Mouse (Mus musculus) forebrain, embryonic 16.5 days (tissue): ENCODE data around the gene Lekr1. TPM values are rescaled to one million over a fixed set of nuclear protein-coding genes. Genes with fewer than 3 reads are reported as not detected.
A peak's percentile ranks its signal among the peaks of the same experiment; 100 is the strongest.

ENCODE experiments used
- ATAC-seq: fragments of 200-750 bp; cut with Nextera tagmentation; 2 replicates; pipeline ENCODE4 v1.8.0; 2017; ENCODE audit warnings: mild to moderate bottlenecking, moderate library complexity
- H3K27ac ChIP-seq: fragments of 300-500 bp; sonication (generic); 2 replicates; pipeline ENCODE4 v1.5.1; 2014; ENCODE audit warnings: low read length, control low read depth
- H3K27me3 ChIP-seq: fragments of 300-500 bp; sonication (generic); replicated peaks from 2 replicates; pipeline ENCODE4 v1.6.1; 2014; ENCODE audit warnings: low read length; ENCODE audit not compliant: control insufficient read depth, insufficient read depth
- H3K36me3 ChIP-seq: fragments of 300-500 bp; sonication (generic); 2 replicates; pipeline ENCODE4 v1.6.1; 2014; ENCODE audit not compliant: control insufficient read depth, insufficient read depth
- H3K4me1 ChIP-seq: fragments of 300-500 bp; sonication (generic); replicated peaks from 2 replicates; pipeline ENCODE4 v1.6.1; 2014; ENCODE audit warnings: low read length; ENCODE audit not compliant: control insufficient read depth, insufficient read depth
- H3K4me2 ChIP-seq: fragments of 300-500 bp; sonication (generic); 2 replicates; pipeline ENCODE4 v1.6.1; 2014; ENCODE audit warnings: mild to moderate bottlenecking, low read length, control low read depth
- H3K4me3 ChIP-seq: fragments of 300-500 bp; sonication (generic); replicated peaks from 2 replicates; pipeline ENCODE4 v1.5.1; 2014; ENCODE audit warnings: mild to moderate bottlenecking, low read length, control low read depth
- H3K9ac ChIP-seq: fragments of 300-500 bp; sonication (generic); replicated peaks from 2 replicates; pipeline ENCODE4 v1.6.1; 2014; ENCODE audit warnings: low read depth, low read length, control low read depth
- H3K9me3 ChIP-seq: fragments of 300-500 bp; sonication (generic); 2 replicates; pipeline ENCODE4 v1.6.1; 2016; ENCODE audit warnings: low read length; ENCODE audit not compliant: control insufficient read depth
- WGBS: fragments of 180-500 bp; shearing (Covaris S2); extraction: QIAGEN DNeasy Blood & Tissue Kit; methylation state at CpG from one replicate; pipeline ENCODE4 v1.1.7; 2014; 5-methylcytosine and 5-hydroxymethylcytosine counted together
- polyA plus RNA-seq: library from polyadenylated mRNA; unstranded; fragments of >200 nt; fragmentation: Nextera tagmentation; extraction: Ambion mirVana; gene quantifications from 2 replicates; pipeline ENCODE4 v1.2.1, GENCODE M21; 2015

Lekr1 gene
- polyA plus RNA-seq, 1 experiment from 2014 or later = 7.9 TPM

- Histone ChIP-seq H3K9ac (no peak overlapping the region), H3K27ac (no peak overlapping the region), H3K4me3 (no peak overlapping the region), H3K36me3 (no peaks in the 10 kb centered on the region), H3K27me3 (no peaks in the 10 kb centered on the region), H3K4me1 (no peaks in the 10 kb centered on the region), H3K9me3 (no peaks in the 10 kb centered on the region), H3K4me2 (no peak overlapping the region)
- 79% methylated on average over 4 of the region's 4 CpGs for WGBS
- no peak for ATAC-seq
Observed at GRCm38 (mm10) chr3:65847158-65847787, 181.2 kb downstream of the Lekr1 start.

- H3K4me1 ChIP-seq = no peaks in the 10 kb centered on the region
- H3K9me3 ChIP-seq = no peaks in the 10 kb centered on the region
- no peak overlapping the region for H3K4me3 ChIP-seq
- H3K27ac ChIP-seq = no peak overlapping the region
- no peak overlapping the region for H3K9ac ChIP-seq
- no peak overlapping the region for H3K4me2 ChIP-seq
- no peaks in the 10 kb centered on the region for H3K27me3 ChIP-seq
- no peaks in the 10 kb centered on the region for H3K36me3 ChIP-seq
- ATAC-seq = no peak
- WGBS = 92% methylated on average over 5 of the region's 5 CpGs
Observed at GRCm38 (mm10) chr3:65853746-65854145, 187.7 kb downstream of the Lekr1 start.

GRCm38 (mm10) chr3:65855521-65855920 lies 189.5 kb downstream of the Lekr1 start:
- ATAC-seq = no peak
- H3K9ac ChIP-seq = no peak overlapping the region
- H3K4me2 ChIP-seq = no peak overlapping the region
- H3K27me3 ChIP-seq = no peaks in the 10 kb centered on the region
- H3K9me3 ChIP-seq = no peaks in the 10 kb centered on the region
- no peaks in the 10 kb centered on the region for H3K4me1 ChIP-seq
- H3K4me3 ChIP-seq = no peak overlapping the region
- no peak overlapping the region for H3K27ac ChIP-seq
- H3K36me3 ChIP-seq = no peaks in the 10 kb centered on the region
- 77% methylated on average over 5 of the region's 5 CpGs for WGBS

GRCm38 (mm10) chr3:65858118-65858517 lies 192.1 kb downstream of the Lekr1 start:
- H3K36me3 ChIP-seq = no peaks in the 10 kb centered on the region
- H3K27ac ChIP-seq = no peak overlapping the region
- peaks cover 22% of the 10 kb centered on the region for H3K4me1 ChIP-seq
- ATAC-seq = no peak
- no peaks in the 10 kb centered on the region for H3K27me3 ChIP-seq
- H3K9me3 ChIP-seq = no peaks in the 10 kb centered on the region
- no peak overlapping the region for H3K9ac ChIP-seq
- no peak overlapping the region for H3K4me2 ChIP-seq
- no peak overlapping the region for H3K4me3 ChIP-seq
- WGBS = 50% methylated on average over 11 of the region's 11 CpGs

GRCm38 (mm10) chr3:65858741-65859348 lies 192.8 kb downstream of the Lekr1 start:
- 29% methylated on average over 12 of the region's 13 CpGs for WGBS
- Histone ChIP-seq H3K27ac (no peak overlapping the region), H3K36me3 (no peaks in the 10 kb centered on the region), H3K9ac (no peak overlapping the region), H3K4me1 (peaks cover 28% of the 10 kb centered on the region), H3K9me3 (no peaks in the 10 kb centered on the region), H3K4me2 (no peak overlapping the region), H3K4me3 (no peak overlapping the region), H3K27me3 (no peaks in the 10 kb centered on the region)
- no peak for ATAC-seq

GRCm38 (mm10) chr3:65859750-65860149 lies 193.7 kb downstream of the Lekr1 start:
- Histone ChIP-seq H3K4me1 (peaks cover 32% of the 10 kb centered on the region), H3K9me3 (no peaks in the 10 kb centered on the region), H3K4me3 (no peak overlapping the region), H3K27ac (no peak overlapping the region), H3K4me2 (no peak overlapping the region), H3K9ac (no peak overlapping the region), H3K36me3 (no peaks in the 10 kb centered on the region), H3K27me3 (no peaks in the 10 kb centered on the region)
- 96% methylated on average over 6 of the region's 6 CpGs for WGBS
- no peak for ATAC-seq

GRCm38 (mm10) chr3:65860903-65861302 lies 194.9 kb downstream of the Lekr1 start:
- Histone ChIP-seq H3K27ac (no peak overlapping the region), H3K4me1 (peaks cover 32% of the 10 kb centered on the region)

GRCm38 (mm10) chr3:65861471-65861881 lies 195.4 kb downstream of the Lekr1 start:
- no peaks in the 10 kb centered on the region for H3K9me3 ChIP-seq
- peaks cover 32% of the 10 kb centered on the region for H3K4me1 ChIP-seq
- no peak overlapping the region for H3K4me3 ChIP-seq
- H3K36me3 ChIP-seq = no peaks in the 10 kb centered on the region
- no peak for ATAC-seq
- no peak overlapping the region for H3K9ac ChIP-seq
- 7% methylated on average over 6 of the region's 6 CpGs for WGBS
- H3K27ac ChIP-seq = no peak overlapping the region
- H3K4me2 ChIP-seq = no peak overlapping the region
- no peaks in the 10 kb centered on the region for H3K27me3 ChIP-seq

More at GRCm38 (mm10) chr3:65860903-65861302, 194.9 kb downstream of the Lekr1 start:
- Histone ChIP-seq H3K4me3 (no peak overlapping the region), H3K36me3 (no peaks in the 10 kb centered on the region), H3K9ac (no peak overlapping the region), H3K27me3 (no peaks in the 10 kb centered on the region), H3K9me3 (no peaks in the 10 kb centered on the region), H3K4me2 (no peak overlapping the region)
- ATAC-seq = no peak
- 30% methylated on average over 4 of the region's 4 CpGs for WGBS

GRCm38 (mm10) chr3:65863297-65863696 lies 197.3 kb downstream of the Lekr1 start:
- ATAC-seq = peak; percentile 91
- H3K27ac ChIP-seq = no peak overlapping the region
- H3K9me3 ChIP-seq = no peaks in the 10 kb centered on the region
- no peaks in the 10 kb centered on the region for H3K36me3 ChIP-seq
- peaks cover 32% of the 10 kb centered on the region for H3K4me1 ChIP-seq
- 3% methylated on average over 11 of the region's 11 CpGs for WGBS
- H3K4me2 ChIP-seq = peak overlapping the region; percentile 49
- no peaks in the 10 kb centered on the region for H3K27me3 ChIP-seq
- no peak overlapping the region for H3K9ac ChIP-seq
- peak overlapping the region; percentile 20 for H3K4me3 ChIP-seq
